Mouse (Mus musculus) C2C12 (cell line): Measurements from ENCODE around the gene Ccm2l.

Source experiments
- CEBPB ChIP-seq: IDR thresholded peaks from one replicate; pipeline ENCODE4 v1.6.1; 2011; ENCODE audit warnings: low read depth, mild to moderate bottlenecking, control low read depth, moderate library complexity
- CTCF ChIP-seq: IDR thresholded peaks from one replicate; pipeline ENCODE4 v1.5.1; 2011; ENCODE audit not compliant: control insufficient read depth, insufficient read depth, insufficient read length
- MAX ChIP-seq: IDR thresholded peaks from one replicate; pipeline ENCODE4 v1.6.1; 2011; ENCODE audit warnings: mild to moderate bottlenecking, control low read depth
- USF1 ChIP-seq: IDR thresholded peaks from one replicate; pipeline ENCODE4 v1.6.1; 2011; ENCODE audit warnings: low read depth, mild to moderate bottlenecking, control low read depth, moderate library complexity

- no peak for TF ChIP-seq CTCF
- no peak for TF ChIP-seq MAX
- no peak for TF ChIP-seq USF1
- TF ChIP-seq CEBPB, result no peak
These were observed 18.1 kb downstream of the Ccm2l start for GRCm38 (mm10) chr2:153083824-153084223.
